Mouse (Mus musculus) naive thymus-derived CD4-positive, alpha-beta T cell, adult 2 months (primary cell): ENCODE results near the gene Trpc5os.

Experiments
- DNase-seq: peaks from one replicate; pipeline ENCODE4 v3.0.0-alpha.2; 2011; ENCODE audit warnings: low read depth

Trpc5os gene

GRCm38 (mm10) chrX:144456281-144456680 is at the start of gene Trpc5os:
TSS of gene Trpc5os (plus strand) at chrX:144456581.
- DNase-seq = no peak

- no peak for DNase-seq
Observed at GRCm38 (mm10) chrX:144408036-144408435, 48.3 kb upstream of the Trpc5os start.

- DNase-seq = no peak
Observed at GRCm38 (mm10) chrX:144420259-144420658, 36.1 kb upstream of the Trpc5os start.

- DNase-seq = no peak
Observed at GRCm38 (mm10) chrX:144421091-144421490, 35.3 kb upstream of the Trpc5os start.

- no peak for DNase-seq
Observed at GRCm38 (mm10) chrX:144423848-144424247, 32.5 kb upstream of the Trpc5os start.

GRCm38 (mm10) chrX:144464416-144464815 is 8.0 kb downstream of the Trpc5os start:
- no peak for DNase-seq

- DNase-seq = no peak
Observed at GRCm38 (mm10) chrX:144491394-144491793, 35.0 kb downstream of the Trpc5os start.

- DNase-seq = no peak
Observed at GRCm38 (mm10) chrX:144523239-144523638, 66.9 kb downstream of the Trpc5os start.

- DNase-seq = peak; percentile 80
Observed at GRCm38 (mm10) chrX:144526042-144526441, 69.7 kb downstream of the Trpc5os start.
